Mouse (Mus musculus) intestine, embryonic 14.5 days (tissue): Measurements from ENCODE around the gene Gm12117. TPM values are rescaled to one million over a fixed set of nuclear protein-coding genes. Genes with fewer than 3 reads are reported as not detected.

Experiments
- ATAC-seq: fragments of 200-750 bp; cut with Nextera tagmentation; replicated peaks from 2 replicates; pipeline ENCODE4 v1.8.0; 2017; ENCODE audit warnings: low read depth, moderate number of reproducible peaks, moderate TSS enrichment, moderate library complexity; ENCODE audit not compliant: low FRiP score, low TSS enrichment
- DNase-seq: peaks from one replicate; pipeline ENCODE4 v3.0.0-alpha.2; 2018; ENCODE audit warnings: low spot score
- H3K27ac ChIP-seq: fragments of 300-500 bp; sonication (generic); 2 replicates; pipeline ENCODE4 v1.5.1; 2014; ENCODE audit warnings: low read depth, mild to moderate bottlenecking, control low read depth
- H3K27me3 ChIP-seq: fragments of 300-500 bp; sonication (generic); replicated peaks from 2 replicates; pipeline ENCODE4 v1.6.1; 2014; ENCODE audit warnings: low read length, control low read depth; ENCODE audit not compliant: control insufficient read depth, insufficient read depth
- H3K36me3 ChIP-seq: fragments of 300-500 bp; sonication (generic); 2 replicates; pipeline ENCODE4 v1.6.1; 2014; ENCODE audit warnings: low read length, control low read depth; ENCODE audit not compliant: control insufficient read depth, insufficient read depth
- H3K4me1 ChIP-seq: fragments of 300-500 bp; sonication (generic); replicated peaks from 2 replicates; pipeline ENCODE4 v1.6.1; 2014; ENCODE audit warnings: low read length, control low read depth, mixed read lengths; ENCODE audit not compliant: control insufficient read depth, insufficient read depth
- H3K4me2 ChIP-seq: fragments of 300-500 bp; sonication (generic); 2 replicates; pipeline ENCODE4 v1.6.1; 2014; ENCODE audit warnings: low read length
- H3K4me3 ChIP-seq: fragments of 300-500 bp; sonication (generic); 2 replicates; pipeline ENCODE4 v1.5.1; 2014; ENCODE audit warnings: low read depth, low read length, control low read depth, mixed read lengths
- H3K9ac ChIP-seq: fragments of 300-500 bp; sonication (generic); 2 replicates; pipeline ENCODE4 v1.6.1; 2014; ENCODE audit warnings: mild to moderate bottlenecking, low read length
- H3K9me3 ChIP-seq: fragments of 300-500 bp; sonication (generic); 2 replicates; pipeline ENCODE4 v1.6.1; 2016; ENCODE audit warnings: low read length, control low read depth; ENCODE audit not compliant: control insufficient read depth
- WGBS: fragments of 180-500 bp; shearing (Covaris S2); extraction: QIAGEN DNeasy Blood & Tissue Kit; methylation state at CpG from one replicate; pipeline ENCODE4 v1.1.7; 2014; 5-methylcytosine and 5-hydroxymethylcytosine counted together
- polyA plus RNA-seq: library from polyadenylated mRNA; unstranded; fragments of >200 nt; fragmentation: Nextera tagmentation; extraction: Ambion mirVana; gene quantifications from 2 replicates; pipeline ENCODE4 v1.2.1, GENCODE M21; 2014

Gm12117 gene
- polyA plus RNA-seq = not detected in 2 replicates

- H3K27me3 ChIP-seq = no peaks in the 10 kb centered on the region
- ATAC-seq = no peak
Measured at GRCm38 (mm10) chr11:33276637-33277036, at the start of gene Gm12117. Gene Gm12117 (minus strand): TSS chr11:33276737.

GRCm38 (mm10) chr11:33319006-33319611 lies 42.6 kb upstream of the Gm12117 start:
- Histone ChIP-seq H3K9ac (no peak overlapping the region), H3K4me1 (no peaks in the 10 kb centered on the region), H3K4me2 (no peak overlapping the region), H3K27ac (no peak overlapping the region), H3K4me3 (no peak overlapping the region), H3K9me3 (no peaks in the 10 kb centered on the region), H3K36me3 (no peaks in the 10 kb centered on the region), H3K27me3 (no peaks in the 10 kb centered on the region)
- DNase-seq (no peak), ATAC-seq (no peak)
- WGBS = 72% methylated on average over 7 of the region's 7 CpGs

More at GRCm38 (mm10) chr11:33276637-33277036, at the start of gene Gm12117:
- Histone ChIP-seq H3K36me3 (no peaks in the 10 kb centered on the region), H3K4me2 (no peak within 1 kb of the TSS), H3K27ac (no peak within 1 kb of the TSS), H3K4me1 (no peaks in the 10 kb centered on the region), H3K4me3 (no peak within 1 kb of the TSS), H3K9ac (no peak within 1 kb of the TSS), H3K9me3 (no peaks in the 10 kb centered on the region)
- WGBS = 99% methylated on average over 3 of the region's 3 CpGs
- DNase-seq = no peak

GRCm38 (mm10) chr11:33309566-33309965 lies 33.0 kb upstream of the Gm12117 start:
- Histone ChIP-seq H3K9me3 (no peaks in the 10 kb centered on the region), H3K4me1 (no peaks in the 10 kb centered on the region), H3K4me2 (no peak overlapping the region), H3K27me3 (no peaks in the 10 kb centered on the region), H3K36me3 (no peaks in the 10 kb centered on the region), H3K4me3 (no peak overlapping the region), H3K27ac (no peak overlapping the region), H3K9ac (no peak overlapping the region)
- ATAC-seq = no peak
- WGBS = 50% methylated on average over 4 of the region's 4 CpGs
- DNase-seq = no peak

GRCm38 (mm10) chr11:33300859-33301258 lies 24.3 kb upstream of the Gm12117 start:
- ATAC-seq (no peak), DNase-seq (no peak)
- Histone ChIP-seq H3K4me2 (no peak overlapping the region), H3K9ac (no peak overlapping the region), H3K36me3 (no peaks in the 10 kb centered on the region), H3K4me1 (no peaks in the 10 kb centered on the region), H3K27me3 (no peaks in the 10 kb centered on the region), H3K9me3 (no peaks in the 10 kb centered on the region), H3K27ac (no peak overlapping the region), H3K4me3 (no peak overlapping the region)
- WGBS = 60% methylated on average over 8 of the region's 8 CpGs

- DNase-seq (no peak), ATAC-seq (no peak)
- Histone ChIP-seq H3K36me3 (no peaks in the 10 kb centered on the region), H3K4me3 (no peak overlapping the region), H3K27ac (no peak overlapping the region), H3K27me3 (no peaks in the 10 kb centered on the region), H3K9me3 (no peaks in the 10 kb centered on the region), H3K4me1 (no peaks in the 10 kb centered on the region), H3K9ac (no peak overlapping the region), H3K4me2 (no peak overlapping the region)
- WGBS = 59% methylated on average over 11 of the region's 11 CpGs
Measured at GRCm38 (mm10) chr11:33299371-33299770, 22.8 kb upstream of the Gm12117 start.

- WGBS = 67% methylated on average over 8 of the region's 8 CpGs
Measured at GRCm38 (mm10) chr11:33297121-33297520, 20.6 kb upstream of the Gm12117 start.

GRCm38 (mm10) chr11:33295422-33295821 lies 18.9 kb upstream of the Gm12117 start:
- DNase-seq (no peak), ATAC-seq (no peak)
- Histone ChIP-seq H3K9me3 (no peaks in the 10 kb centered on the region), H3K27ac (no peak overlapping the region), H3K4me2 (no peak overlapping the region), H3K9ac (no peak overlapping the region), H3K36me3 (no peaks in the 10 kb centered on the region), H3K27me3 (no peaks in the 10 kb centered on the region), H3K4me1 (no peaks in the 10 kb centered on the region), H3K4me3 (no peak overlapping the region)
- 34% methylated on average over 3 of the region's 3 CpGs for WGBS

More at GRCm38 (mm10) chr11:33297121-33297520, 20.6 kb upstream of the Gm12117 start:
- no peak overlapping the region for H3K4me2 ChIP-seq
- H3K27me3 ChIP-seq = no peaks in the 10 kb centered on the region
- no peak for DNase-seq
- no peaks in the 10 kb centered on the region for H3K4me1 ChIP-seq
- no peak overlapping the region for H3K27ac ChIP-seq
- H3K36me3 ChIP-seq = no peaks in the 10 kb centered on the region
- H3K4me3 ChIP-seq = no peak overlapping the region
- no peak overlapping the region for H3K9ac ChIP-seq
- no peak; the same call in 1 of the 2 replicates for ATAC-seq
- no peaks in the 10 kb centered on the region for H3K9me3 ChIP-seq

- WGBS = 50% methylated on average over 6 of the region's 6 CpGs
- no peak overlapping the region for H3K4me2 ChIP-seq
- no peaks in the 10 kb centered on the region for H3K4me1 ChIP-seq
- H3K27ac ChIP-seq = no peak overlapping the region
- ATAC-seq = no peak
- no peaks in the 10 kb centered on the region for H3K9me3 ChIP-seq
- no peak overlapping the region for H3K9ac ChIP-seq
- H3K36me3 ChIP-seq = no peaks in the 10 kb centered on the region
- no peak overlapping the region for H3K4me3 ChIP-seq
- no peaks in the 10 kb centered on the region for H3K27me3 ChIP-seq
- no peak for DNase-seq
Measured at GRCm38 (mm10) chr11:33294063-33294462, 17.5 kb upstream of the Gm12117 start.

GRCm38 (mm10) chr11:33278571-33278970 lies 2.0 kb upstream of the Gm12117 start:
- no peak for DNase-seq
- ATAC-seq = no peak
- 77% methylated on average over 2 of the region's 2 CpGs for WGBS

More at GRCm38 (mm10) chr11:33278571-33278970, 2.0 kb upstream of the Gm12117 start:
- no peaks in the 10 kb centered on the region for H3K4me1 ChIP-seq
- H3K9ac ChIP-seq = no peak overlapping the region
- no peak overlapping the region for H3K27ac ChIP-seq
- H3K4me2 ChIP-seq = no peak overlapping the region
- H3K27me3 ChIP-seq = no peaks in the 10 kb centered on the region
- H3K9me3 ChIP-seq = no peaks in the 10 kb centered on the region
- H3K4me3 ChIP-seq = no peak overlapping the region
- H3K36me3 ChIP-seq = no peaks in the 10 kb centered on the region
